Mouse (Mus musculus): Measurements from ENCODE around the gene Vamp2.
A peak's percentile ranks its signal among the peaks of the same experiment; 100 is the strongest.

Gene Vamp2

GRCm38 (mm10) chr11:69064259-69065133 is 23.8 kb upstream of the Vamp2 start:
- no peak for DNase-seq (ENCODE audit: extremely low read depth, low read depth)

GRCm38 (mm10) chr11:69065394-69065925 is 22.8 kb upstream of the Vamp2 start:
- no peak for DNase-seq (ENCODE audit: extremely low read depth, low read depth)

- DNase-seq (ENCODE audit: extremely low read depth, low read depth), result no peak
Observed at GRCm38 (mm10) chr11:69066163-69066861, 22.0 kb upstream of the Vamp2 start.

GRCm38 (mm10) chr11:69066956-69067355 is 21.3 kb upstream of the Vamp2 start:
- peak; percentile 77 for DNase-seq (ENCODE audit: extremely low read depth, low read depth)

GRCm38 (mm10) chr11:69067601-69068000 is 20.7 kb upstream of the Vamp2 start:
- DNase-seq (ENCODE audit: extremely low read depth, low read depth), result no peak

GRCm38 (mm10) chr11:69070093-69070492 is 18.2 kb upstream of the Vamp2 start:
- DNase-seq (ENCODE audit: extremely low read depth, low read depth), result no peak

- peak; percentile 93 for DNase-seq (ENCODE audit: extremely low read depth, low read depth)
Observed at GRCm38 (mm10) chr11:69070590-69071222, 17.6 kb upstream of the Vamp2 start, which contains the start of gene Tmem107. Tmem107 (plus strand) TSS chr11:69070806.

GRCm38 (mm10) chr11:69071262-69071661 is 17.0 kb upstream of the Vamp2 start:
- DNase-seq (ENCODE audit: extremely low read depth, low read depth), result no peak

GRCm38 (mm10) chr11:69072234-69072633 is 16.1 kb upstream of the Vamp2 start:
- DNase-seq (ENCODE audit: extremely low read depth, low read depth), result no peak

GRCm38 (mm10) chr11:69072666-69073064 is 15.6 kb upstream of the Vamp2 start:
- DNase-seq (ENCODE audit: extremely low read depth, low read depth), result no peak

GRCm38 (mm10) chr11:69073065-69073888 is 15.0 kb upstream of the Vamp2 start:
- peak; percentile 99 for DNase-seq (ENCODE audit: extremely low read depth, low read depth)

GRCm38 (mm10) chr11:69073951-69074775 is 14.1 kb upstream of the Vamp2 start:
- DNase-seq (ENCODE audit: extremely low read depth, low read depth), result no peak

GRCm38 (mm10) chr11:69074776-69075069 is 13.6 kb upstream of the Vamp2 start:
- DNase-seq (ENCODE audit: extremely low read depth, low read depth), result no peak

- no peak for DNase-seq (ENCODE audit: extremely low read depth, low read depth)
Observed at GRCm38 (mm10) chr11:69075764-69076479, 12.4 kb upstream of the Vamp2 start.

GRCm38 (mm10) chr11:69076572-69076971 is 11.7 kb upstream of the Vamp2 start:
- DNase-seq (ENCODE audit: extremely low read depth, low read depth), result no peak

- no peak for DNase-seq (ENCODE audit: extremely low read depth, low read depth)
Observed at GRCm38 (mm10) chr11:69077316-69077715, 11.0 kb upstream of the Vamp2 start.

GRCm38 (mm10) chr11:69078041-69078440 is 10.2 kb upstream of the Vamp2 start:
- no peak for DNase-seq (ENCODE audit: extremely low read depth, low read depth)

- no peak for DNase-seq (ENCODE audit: extremely low read depth, low read depth)
Observed at GRCm38 (mm10) chr11:69078805-69079438, 9.4 kb upstream of the Vamp2 start.

All from MEL-GATA-1-ER (cell line).